Mouse (Mus musculus): ENCODE measurements around the gene Mrtfa.
"Not testable (repeated sequence)": the region's sequence is repeated elsewhere in the genome, so short reads cannot be mapped to it uniquely, and the experiment has no call there.

Mrtfa gene

GRCm38 (mm10) chr15:81190630-81191178, at the start of gene Mrtfa:
Gene Mrtfa (minus strand): TSS chr15:81190757.
- peak; percentile 99 for DNase-seq

- DNase-seq: no peak
Measured at GRCm38 (mm10) chr15:81239794-81240343, 49.3 kb upstream of the Mrtfa start.

- no peak for DNase-seq
Measured at GRCm38 (mm10) chr15:81239261-81239660, 48.7 kb upstream of the Mrtfa start.

GRCm38 (mm10) chr15:81237471-81237870, 46.9 kb upstream of the Mrtfa start:
- DNase-seq: no peak

GRCm38 (mm10) chr15:81236062-81236461, 45.5 kb upstream of the Mrtfa start:
- no peak for DNase-seq

GRCm38 (mm10) chr15:81235086-81235920, 44.7 kb upstream of the Mrtfa start, which contains the start of gene Mchr1:
Gene Mchr1 (plus strand): TSS chr15:81235499.
- peak; percentile 13 for DNase-seq

- DNase-seq: no peak
Measured at GRCm38 (mm10) chr15:81231325-81231724, 40.8 kb upstream of the Mrtfa start.

- DNase-seq: no peak
Measured at GRCm38 (mm10) chr15:81229791-81230190, 39.2 kb upstream of the Mrtfa start.

GRCm38 (mm10) chr15:81228258-81228657, 37.7 kb upstream of the Mrtfa start:
- DNase-seq: no peak

- DNase-seq: no peak
Measured at GRCm38 (mm10) chr15:81227275-81227674, 36.7 kb upstream of the Mrtfa start.

GRCm38 (mm10) chr15:81226796-81227195, 36.2 kb upstream of the Mrtfa start:
- no peak for DNase-seq

- no peak for DNase-seq
Measured at GRCm38 (mm10) chr15:81225732-81226131, 35.2 kb upstream of the Mrtfa start.

GRCm38 (mm10) chr15:81225016-81225415, 34.5 kb upstream of the Mrtfa start:
- DNase-seq: no peak

GRCm38 (mm10) chr15:81221446-81221845, 30.9 kb upstream of the Mrtfa start:
- DNase-seq: no peak

- DNase-seq: not testable (repeated sequence)
Measured at GRCm38 (mm10) chr15:81220051-81220450, 29.5 kb upstream of the Mrtfa start.

GRCm38 (mm10) chr15:81219054-81219453, 28.5 kb upstream of the Mrtfa start:
- DNase-seq: no peak

- no peak for DNase-seq
Measured at GRCm38 (mm10) chr15:81216906-81217653, 26.5 kb upstream of the Mrtfa start.

GRCm38 (mm10) chr15:81212976-81213375, 22.4 kb upstream of the Mrtfa start:
- no peak for DNase-seq

- DNase-seq: no peak
Measured at GRCm38 (mm10) chr15:81210496-81210895, 19.9 kb upstream of the Mrtfa start.

GRCm38 (mm10) chr15:81202462-81202861, 11.9 kb upstream of the Mrtfa start:
- DNase-seq: no peak

- peak; percentile 56 for DNase-seq
Measured at GRCm38 (mm10) chr15:81199372-81199959, 8.9 kb upstream of the Mrtfa start.

- DNase-seq: no peak
Measured at GRCm38 (mm10) chr15:81198447-81198846, 7.9 kb upstream of the Mrtfa start.

- DNase-seq: no peak
Measured at GRCm38 (mm10) chr15:81197197-81197596, 6.6 kb upstream of the Mrtfa start.
